Mouse (Mus musculus): ENCODE measurements around the gene Ccdc93.

The Ccdc93 gene

GRCm38 (mm10) chr1:121447216-121447615, 16.4 kb downstream of the Ccdc93 start:
- DNase-seq (ENCODE audit: low spot score) = no peak

- DNase-seq (ENCODE audit: low spot score) = no peak
Observed at GRCm38 (mm10) chr1:121448166-121448565, 17.3 kb downstream of the Ccdc93 start.

GRCm38 (mm10) chr1:121451009-121451408, 20.2 kb downstream of the Ccdc93 start:
- DNase-seq (ENCODE audit: low spot score) = no peak

- no peak for DNase-seq (ENCODE audit: low spot score)
Observed at GRCm38 (mm10) chr1:121452498-121452897, 21.6 kb downstream of the Ccdc93 start.

GRCm38 (mm10) chr1:121453053-121453452, 22.2 kb downstream of the Ccdc93 start:
- no peak for DNase-seq (ENCODE audit: low spot score)

GRCm38 (mm10) chr1:121454951-121455350, 24.1 kb downstream of the Ccdc93 start:
- no peak for DNase-seq (ENCODE audit: low spot score)

- peak; percentile 8 for DNase-seq (ENCODE audit: low spot score)
Observed at GRCm38 (mm10) chr1:121460077-121460476, 29.2 kb downstream of the Ccdc93 start.

GRCm38 (mm10) chr1:121461895-121462294, 31.0 kb downstream of the Ccdc93 start:
- DNase-seq (ENCODE audit: low spot score) = no peak

GRCm38 (mm10) chr1:121462643-121463042, 31.8 kb downstream of the Ccdc93 start:
- no peak for DNase-seq (ENCODE audit: low spot score)

GRCm38 (mm10) chr1:121463806-121464205, 33.0 kb downstream of the Ccdc93 start:
- no peak for DNase-seq (ENCODE audit: low spot score)

GRCm38 (mm10) chr1:121466276-121466675, 35.4 kb downstream of the Ccdc93 start:
- DNase-seq (ENCODE audit: low spot score) = no peak

GRCm38 (mm10) chr1:121468271-121468670, 37.4 kb downstream of the Ccdc93 start:
- DNase-seq (ENCODE audit: low spot score) = no peak

GRCm38 (mm10) chr1:121471503-121471902, 40.7 kb downstream of the Ccdc93 start:
- no peak for DNase-seq (ENCODE audit: low spot score)

- DNase-seq (ENCODE audit: low spot score) = no peak
Observed at GRCm38 (mm10) chr1:121477716-121478115, 46.9 kb downstream of the Ccdc93 start.

- no peak for DNase-seq (ENCODE audit: low spot score)
Observed at GRCm38 (mm10) chr1:121478284-121478980, 47.6 kb downstream of the Ccdc93 start.

- no peak for DNase-seq (ENCODE audit: low spot score)
Observed at GRCm38 (mm10) chr1:121479403-121479802, 48.6 kb downstream of the Ccdc93 start.

- DNase-seq (ENCODE audit: low spot score) = no peak
Observed at GRCm38 (mm10) chr1:121483091-121483490, 52.2 kb downstream of the Ccdc93 start.

GRCm38 (mm10) chr1:121486803-121487202, 56.0 kb downstream of the Ccdc93 start:
- DNase-seq (ENCODE audit: low spot score) = no peak

- peak; percentile 63 for DNase-seq (ENCODE audit: low spot score)
Observed at GRCm38 (mm10) chr1:121490241-121490640, 59.4 kb downstream of the Ccdc93 start.

GRCm38 (mm10) chr1:121497093-121497492, 66.2 kb downstream of the Ccdc93 start:
- no peak for DNase-seq (ENCODE audit: low spot score)

- DNase-seq (ENCODE audit: low spot score) = no peak
Observed at GRCm38 (mm10) chr1:121508729-121509128, 77.9 kb downstream of the Ccdc93 start.

GRCm38 (mm10) chr1:121510420-121511140, 79.7 kb downstream of the Ccdc93 start:
- no peak for DNase-seq (ENCODE audit: low spot score)

- DNase-seq (ENCODE audit: low spot score) = no peak
Observed at GRCm38 (mm10) chr1:121511186-121511585, 80.3 kb downstream of the Ccdc93 start.

- no peak for DNase-seq (ENCODE audit: low spot score)
Observed at GRCm38 (mm10) chr1:121511966-121512365, 81.1 kb downstream of the Ccdc93 start.

Measured in retina, embryonic 14.5 days (tissue).